Mouse (Mus musculus) ES-Bruce4 (cell line): ENCODE data around the gene Igf2r.

Experiments used
- CTCF ChIP-seq: IDR thresholded peaks from one replicate; pipeline ENCODE4 v1.8.1; 2011; ENCODE audit warnings: low read depth, low read length
- POLR2A ChIP-seq: IDR thresholded peaks from one replicate; pipeline ENCODE4 v1.8.1; 2011; ENCODE audit warnings: low read length; ENCODE audit not compliant: insufficient read depth

DNA sequence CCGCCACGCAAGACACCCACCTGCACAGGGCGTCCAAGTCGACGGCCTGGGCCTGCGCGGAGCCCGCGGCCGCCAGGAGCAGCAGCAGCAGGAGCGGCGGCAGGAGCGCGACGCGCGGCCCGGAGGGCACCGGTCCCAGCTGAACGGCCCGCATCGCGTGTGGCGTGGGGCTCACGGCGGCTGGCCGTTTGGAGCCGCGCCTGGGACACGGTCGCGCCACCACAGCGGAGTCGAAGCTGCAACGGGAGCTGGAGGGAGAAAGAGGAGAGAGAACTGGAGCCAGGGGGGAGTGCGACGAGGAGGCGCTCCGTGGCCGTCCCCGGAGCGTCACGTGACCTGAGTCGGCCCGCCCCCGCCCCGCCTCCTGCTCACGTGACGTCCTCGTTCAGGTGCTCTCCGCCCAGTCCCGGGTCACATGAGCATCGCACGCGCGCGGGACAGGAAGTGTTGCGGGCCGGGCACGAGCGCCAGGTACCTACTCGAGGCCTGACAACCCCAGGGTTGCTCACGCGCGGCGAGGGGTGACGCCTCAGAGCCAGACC, at the start of gene Igf2r:
- TF ChIP-seq CTCF = no peak
- peak; percentile 28 for TF ChIP-seq POLR2A
